Mouse (Mus musculus): ENCODE results near the gene Pogz. TPM values are rescaled to one million over a fixed set of nuclear protein-coding genes. Genes with fewer than 3 reads are reported as not detected.

The Pogz gene
- total and polyA plus RNA-seq, 2 experiments, result 6.3 to 9.9 TPM

DNA sequence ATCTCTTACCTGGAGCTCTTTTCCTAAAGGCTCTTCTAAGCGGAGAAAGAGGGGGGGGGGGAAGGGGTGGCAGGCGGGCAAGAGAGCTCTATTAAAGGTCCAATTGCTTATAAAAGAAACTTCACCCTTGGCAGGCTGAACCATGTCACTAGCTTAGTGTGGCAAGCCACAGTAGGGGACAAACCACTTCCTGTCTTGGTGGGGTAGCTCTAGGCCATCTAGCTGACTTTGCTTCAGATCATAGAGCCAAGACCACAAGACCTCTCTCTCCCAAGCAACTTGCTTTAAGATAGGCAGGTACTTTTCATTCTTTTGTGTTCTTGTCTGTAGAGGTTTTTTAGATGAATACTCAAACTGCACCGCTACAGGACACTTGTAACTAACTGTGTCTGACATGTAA lies 14.4 kb downstream of the Pogz start:
- DNase-seq (ENCODE audit: extremely low read depth, low read depth, low spot score), result no peak
- 69% methylated on average over 3 of the region's 3 CpGs for WGBS
- TF ChIP-seq CTCF (IDR thresholded peaks at IDR 0.05; ENCODE audit: low read depth, low read length) (no peak), POLR2A (IDR thresholded peaks at IDR 0.05; ENCODE audit: extremely low read depth, insufficient read depth, low read length) (no peak)

DNA sequence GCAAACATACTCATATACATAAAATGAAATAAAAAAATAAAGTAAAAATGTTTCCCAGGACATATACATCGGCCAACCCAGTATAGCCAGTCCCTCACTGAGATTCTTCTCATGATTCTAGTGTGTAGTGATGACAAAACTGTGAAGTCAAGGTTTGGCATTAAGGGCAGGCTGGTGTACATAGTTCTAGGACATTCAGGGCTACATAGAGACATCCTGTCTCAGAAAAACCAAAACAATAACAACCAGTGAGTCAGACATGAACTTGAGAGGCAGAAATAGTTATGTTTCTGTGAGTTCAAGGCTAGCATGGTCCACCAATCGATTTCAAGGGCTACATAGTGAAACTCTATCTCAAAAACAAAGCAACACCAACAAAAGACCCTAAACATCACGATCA lies 14.8 kb downstream of the Pogz start:
- H3K27me3 ChIP-seq (ENCODE audit: control insufficient read depth, insufficient read depth, low read length), result no peaks in the 10 kb centered on the region
- H3K9ac ChIP-seq (ENCODE audit: low read depth, low read length), result no peak overlapping the region
- no peak overlapping the region for H3K27ac ChIP-seq (replicated peaks; ENCODE audit: insufficient read depth, low read depth, low read length)
- H3K4me3 ChIP-seq (ENCODE audit: insufficient read depth, low read depth, low read length), result no peak overlapping the region
- H3K36me3 ChIP-seq (ENCODE audit: control insufficient read depth, insufficient read depth, low read length), result peaks cover 26% of the 10 kb centered on the region
- 80% methylated on average over 3 of the region's 3 CpGs for WGBS
- DNase-seq (ENCODE audit: extremely low read depth, low read depth, low spot score), result no peak
- peaks cover 6% of the 10 kb centered on the region; the same call in 1 of the 2 replicates for H3K4me1 ChIP-seq (ENCODE audit: control insufficient read depth, insufficient read depth, low read length)
- TF ChIP-seq POLR2A (IDR thresholded peaks at IDR 0.05; ENCODE audit: extremely low read depth, insufficient read depth, low read length) (no peak), CTCF (IDR thresholded peaks at IDR 0.05; ENCODE audit: low read depth, low read length) (no peak)
- H3K79me2 ChIP-seq (ENCODE audit: control insufficient read depth, insufficient read depth, low read length), result peaks cover 21% of the 10 kb centered on the region

More for the DNA sequence above, 14.4 kb downstream of the Pogz start:
- H3K27me3 ChIP-seq (ENCODE audit: control insufficient read depth, insufficient read depth, low read length), result no peaks in the 10 kb centered on the region
- peaks cover 6% of the 10 kb centered on the region; the same call in 1 of the 2 replicates for H3K4me1 ChIP-seq (ENCODE audit: control insufficient read depth, insufficient read depth, low read length)
- peaks cover 23% of the 10 kb centered on the region for H3K79me2 ChIP-seq (ENCODE audit: control insufficient read depth, insufficient read depth, low read length)
- no peak overlapping the region for H3K4me3 ChIP-seq (ENCODE audit: insufficient read depth, low read depth, low read length)
- H3K36me3 ChIP-seq (ENCODE audit: control insufficient read depth, insufficient read depth, low read length), result peaks cover 24% of the 10 kb centered on the region
- no peak overlapping the region for H3K27ac ChIP-seq (replicated peaks; ENCODE audit: insufficient read depth, low read depth, low read length)
- H3K9ac ChIP-seq (ENCODE audit: low read depth, low read length), result no peak overlapping the region

DNA sequence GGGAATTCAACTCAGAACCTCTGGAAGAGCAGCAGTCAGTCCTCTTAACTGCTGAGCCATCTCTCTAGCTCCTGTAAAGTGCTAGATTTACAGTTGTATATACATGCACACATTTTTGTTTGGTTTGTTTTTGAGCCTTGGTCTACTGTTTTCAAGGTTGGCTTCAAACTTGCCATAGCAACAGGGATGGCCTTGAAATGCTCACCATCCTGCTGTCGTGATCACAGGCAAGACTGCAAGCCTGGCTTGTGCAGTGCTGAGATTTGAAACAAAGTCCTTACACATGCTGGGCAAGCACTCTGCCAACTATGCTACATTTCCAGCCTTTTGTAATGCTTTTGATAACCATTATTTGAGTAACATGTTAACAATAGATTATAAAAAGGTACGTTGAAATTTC lies 22.1 kb downstream of the Pogz start:
- no peak overlapping the region for H3K4me3 ChIP-seq (ENCODE audit: insufficient read depth, low read depth, low read length)
- TF ChIP-seq CTCF (IDR thresholded peaks at IDR 0.05; ENCODE audit: low read depth, low read length), result no peak
- no peak for TF ChIP-seq POLR2A (IDR thresholded peaks at IDR 0.05; ENCODE audit: extremely low read depth, insufficient read depth, low read length)
- H3K36me3 ChIP-seq (ENCODE audit: control insufficient read depth, insufficient read depth, low read length), result peaks cover 56% of the 10 kb centered on the region
- DNase-seq (ENCODE audit: extremely low read depth, low read depth, low spot score), result no peak
- 64% methylated on average over 2 of the region's 2 CpGs for WGBS
- H3K27ac ChIP-seq (replicated peaks; ENCODE audit: insufficient read depth, low read depth, low read length), result no peak overlapping the region
- no peaks in the 10 kb centered on the region; the same call in 1 of the 2 replicates for H3K4me1 ChIP-seq (ENCODE audit: control insufficient read depth, insufficient read depth, low read length)
- H3K27me3 ChIP-seq (ENCODE audit: control insufficient read depth, insufficient read depth, low read length), result no peaks in the 10 kb centered on the region
- peaks cover 8% of the 10 kb centered on the region; the same call in 1 of the 2 replicates for H3K79me2 ChIP-seq (ENCODE audit: control insufficient read depth, insufficient read depth, low read length)
- H3K9ac ChIP-seq (ENCODE audit: low read depth, low read length), result no peak overlapping the region

DNA sequence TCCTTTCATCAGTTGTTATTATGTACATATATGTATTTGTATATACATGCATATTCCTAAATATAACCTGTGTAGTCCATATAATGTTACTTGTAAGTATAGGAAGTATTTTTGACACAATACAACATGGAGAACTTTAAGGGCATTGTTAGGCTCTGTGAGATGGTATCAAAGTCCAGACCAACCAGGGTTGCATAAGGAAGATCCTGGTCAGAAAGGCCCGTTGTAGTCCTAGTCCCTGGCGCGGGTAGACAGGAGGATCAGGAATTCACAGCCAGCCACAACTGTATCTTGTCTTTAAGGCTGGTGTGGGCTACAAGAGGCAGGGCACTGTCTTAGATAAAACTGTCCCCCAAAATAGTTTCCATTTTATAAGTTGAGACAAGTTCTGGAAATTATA lies 31.6 kb downstream of the Pogz start:
- no peak for TF ChIP-seq CTCF (IDR thresholded peaks at IDR 0.05; ENCODE audit: low read depth, low read length)
- TF ChIP-seq POLR2A (IDR thresholded peaks at IDR 0.05; ENCODE audit: extremely low read depth, insufficient read depth, low read length), result no peak
- peaks cover 50% of the 10 kb centered on the region for H3K36me3 ChIP-seq (ENCODE audit: control insufficient read depth, insufficient read depth, low read length)
- no peak overlapping the region for H3K4me3 ChIP-seq (ENCODE audit: insufficient read depth, low read depth, low read length)
- no peaks in the 10 kb centered on the region for H3K27me3 ChIP-seq (ENCODE audit: control insufficient read depth, insufficient read depth, low read length)
- H3K27ac ChIP-seq (replicated peaks; ENCODE audit: insufficient read depth, low read depth, low read length), result no peak overlapping the region
- peak; percentile 52 for DNase-seq (ENCODE audit: extremely low read depth, low read depth, low spot score)
- no peak overlapping the region for H3K9ac ChIP-seq (ENCODE audit: low read depth, low read length)
- 50% methylated on average over 3 of the region's 3 CpGs for WGBS
- no peaks in the 10 kb centered on the region for H3K4me1 ChIP-seq (ENCODE audit: control insufficient read depth, insufficient read depth, low read length)
- no peaks in the 10 kb centered on the region for H3K79me2 ChIP-seq (ENCODE audit: control insufficient read depth, insufficient read depth, low read length)

DNA sequence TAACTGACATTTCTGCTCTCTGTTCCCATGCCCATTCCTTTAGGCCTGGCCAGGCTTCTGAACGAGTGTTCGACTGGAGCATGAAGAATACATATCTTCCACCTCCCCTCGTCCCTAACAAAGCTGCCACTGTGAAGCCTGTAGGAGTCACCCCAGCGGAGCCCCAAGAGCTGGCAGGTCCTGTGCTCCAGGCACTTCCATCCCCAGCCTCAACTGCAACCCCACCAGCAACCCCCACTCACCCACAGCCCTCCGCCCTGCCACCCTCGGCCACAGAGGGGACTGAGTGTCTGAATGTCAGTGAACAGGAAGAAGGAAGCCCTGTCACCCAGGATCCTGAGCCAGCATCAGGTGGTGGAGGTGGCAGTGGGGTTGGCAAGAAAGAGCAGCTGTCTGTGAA lies 41.3 kb downstream of the Pogz start:
- no peak for TF ChIP-seq POLR2A (IDR thresholded peaks at IDR 0.05; ENCODE audit: extremely low read depth, insufficient read depth, low read length)
- Histone ChIP-seq H3K27ac (replicated peaks; ENCODE audit: insufficient read depth, low read depth, low read length) (no peak overlapping the region), H3K79me2 (ENCODE audit: control insufficient read depth, insufficient read depth, low read length) (no peaks in the 10 kb centered on the region), H3K27me3 (ENCODE audit: control insufficient read depth, insufficient read depth, low read length) (no peaks in the 10 kb centered on the region), H3K4me1 (ENCODE audit: control insufficient read depth, insufficient read depth, low read length) (peaks cover 6% of the 10 kb centered on the region), H3K9ac (ENCODE audit: low read depth, low read length) (no peak overlapping the region), H3K4me3 (ENCODE audit: insufficient read depth, low read depth, low read length) (no peak overlapping the region), H3K36me3 (ENCODE audit: control insufficient read depth, insufficient read depth, low read length) (peaks cover 62% of the 10 kb centered on the region)
- DNase-seq (ENCODE audit: extremely low read depth, low read depth, low spot score), result no peak
- 88% methylated on average over 6 of the region's 6 CpGs for WGBS

DNA sequence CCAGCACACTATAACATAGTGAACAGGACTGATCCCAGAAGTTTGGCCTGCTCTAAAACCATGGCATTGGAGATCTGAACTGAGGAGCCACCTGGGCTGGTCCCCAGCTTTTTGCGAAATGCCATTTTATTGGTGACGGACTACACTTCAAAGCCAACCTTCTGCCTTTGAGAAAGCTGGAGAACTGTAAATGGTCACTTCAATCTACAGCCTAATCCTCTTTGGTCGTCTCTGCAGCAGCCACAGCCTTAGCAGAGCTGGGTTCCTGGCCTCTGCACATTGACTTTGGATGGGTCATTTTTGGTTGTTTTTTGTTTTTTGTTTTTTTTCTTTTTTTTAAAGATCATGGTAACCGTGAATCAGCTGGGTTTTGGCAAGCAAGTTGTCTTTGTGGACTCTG lies 44.5 kb downstream of the Pogz start:
- Histone ChIP-seq H3K9ac (ENCODE audit: low read depth, low read length) (no peak overlapping the region), H3K4me3 (ENCODE audit: insufficient read depth, low read depth, low read length) (no peak overlapping the region), H3K4me1 (ENCODE audit: control insufficient read depth, insufficient read depth, low read length) (peaks cover 14% of the 10 kb centered on the region), H3K27me3 (ENCODE audit: control insufficient read depth, insufficient read depth, low read length) (no peaks in the 10 kb centered on the region), H3K27ac (replicated peaks; ENCODE audit: insufficient read depth, low read depth, low read length) (0 out of 2 replicates have a peak overlapping the region, but pooled peaks have one; percentile 5), H3K79me2 (ENCODE audit: control insufficient read depth, insufficient read depth, low read length) (peaks cover 6% of the 10 kb centered on the region; the same call in 1 of the 2 replicates), H3K36me3 (ENCODE audit: control insufficient read depth, insufficient read depth, low read length) (peaks cover 40% of the 10 kb centered on the region)
- no peak for DNase-seq (ENCODE audit: extremely low read depth, low read depth, low spot score)
- WGBS, result 52% methylated on average over 4 of the region's 4 CpGs
- TF ChIP-seq CTCF (IDR thresholded peaks at IDR 0.05; ENCODE audit: low read depth, low read length), result no peak
